Mouse (Mus musculus) MEL (cell line): ENCODE measurements around the gene Tbxas1. TPM values are rescaled to one million over a fixed set of nuclear protein-coding genes. Genes with fewer than 3 reads are reported as not detected.

Source experiments
- DNase-seq: peaks from one replicate; pipeline ENCODE4 v3.0.0; 2011; ENCODE audit warnings: low read depth, low spot score
- H3K27ac ChIP-seq: 2 replicates; pipeline ENCODE4 v1.5.1; 2012; ENCODE audit warnings: low read depth, mild to moderate bottlenecking, control low read depth, low read length, moderate library complexity; ENCODE audit not compliant: control insufficient read depth
- H3K27me3 ChIP-seq, 2 experiments: fragments of 150-350 bp in 1 of 2; sonication (generic) in 1 of 2; 2 replicates each; pipeline ENCODE4 v1.6.1; 2012; ENCODE audit warnings: low read length in 2 of 2, mild to moderate bottlenecking in 2 of 2, improper control_type of control experiment in 1 of 2, moderate library complexity in 1 of 2; ENCODE audit not compliant: insufficient read depth in 2 of 2, control insufficient read depth in 1 of 2
- H3K36me3 ChIP-seq, 2 experiments: 2 replicates each; pipeline ENCODE4 v1.6.1; 2012 to 2014; ENCODE audit warnings: low read length in 2 of 2, improper control_type of control experiment in 1 of 2, inconsistent platforms in 1 of 2, mild to moderate bottlenecking in 1 of 2; ENCODE audit not compliant: insufficient read depth in 2 of 2, control insufficient read depth in 1 of 2
- H3K4me1 ChIP-seq, 2 experiments: fragments of 150-350 bp in 1 of 2; sonication (generic) in 1 of 2; 2 replicates each; pipeline ENCODE4 v1.6.1; 2012; ENCODE audit warnings: low read length in 2 of 2, improper control_type of control experiment in 1 of 2, mild to moderate bottlenecking in 1 of 2; ENCODE audit not compliant: insufficient read depth in 2 of 2, control insufficient read depth in 1 of 2
- H3K4me3 ChIP-seq, 2 experiments: fragments of 150-350 bp in 1 of 2; sonication (generic) in 1 of 2; 2 replicates each; pipeline ENCODE4 v1.5.1; 2012; ENCODE audit warnings: low read depth in 2 of 2, low read length in 2 of 2, mild to moderate bottlenecking in 2 of 2, moderate library complexity in 2 of 2, control low read depth in 1 of 2, improper control_type of control experiment in 1 of 2; ENCODE audit not compliant: control insufficient read depth in 1 of 2, insufficient read depth in 1 of 2
- H3K79me2 ChIP-seq: 2 replicates; pipeline ENCODE4 v1.6.1; 2012; ENCODE audit warnings: mild to moderate bottlenecking, low read length, moderate library complexity; ENCODE audit not compliant: control insufficient read depth, poor library complexity, insufficient read depth
- H3K9ac ChIP-seq: 2 replicates; pipeline ENCODE4 v1.6.1; 2012; ENCODE audit warnings: low read depth, mild to moderate bottlenecking, control low read depth, low read length, moderate library complexity; ENCODE audit not compliant: control insufficient read depth, poor library complexity, severe bottlenecking
- H3K9me3 ChIP-seq: fragments of 150-350 bp; sonication (generic); replicated peaks from 2 replicates; pipeline ENCODE4 v1.6.1; 2012; ENCODE audit warnings: mild to moderate bottlenecking, low read length, improper control_type of control experiment, moderate library complexity; ENCODE audit not compliant: insufficient read depth
- CHD1 ChIP-seq: IDR thresholded peaks from 2 replicates; pipeline ENCODE4 v1.6.1; 2012; ENCODE audit warnings: low read depth, mild to moderate bottlenecking, inconsistent platforms, low read length, improper control_type of control experiment
- ELF1 ChIP-seq: IDR thresholded peaks from 2 replicates; pipeline ENCODE4 v1.6.1; 2014; ENCODE audit warnings: low read depth, mild to moderate bottlenecking, inconsistent platforms, low read length, improper control_type of control experiment, moderate library complexity
- EP300 ChIP-seq, 2 experiments: IDR thresholded peaks; 2 replicates each; pipeline ENCODE4 v1.6.1; 2011; ENCODE audit warnings: improper control_type of control experiment in 2 of 2, low read length in 2 of 2, low read depth in 1 of 2, mild to moderate bottlenecking in 1 of 2
- GATA1 ChIP-seq: IDR thresholded peaks from 2 replicates; pipeline ENCODE4 v1.6.1; 2011; ENCODE audit warnings: low read depth, low read length, improper control_type of control experiment
- HCFC1 ChIP-seq: IDR thresholded peaks from 2 replicates; pipeline ENCODE4 v1.6.1; 2012; ENCODE audit warnings: low read depth, mild to moderate bottlenecking, inconsistent platforms, low read length, improper control_type of control experiment, moderate library complexity
- JUND ChIP-seq: IDR thresholded peaks from 2 replicates; pipeline ENCODE4 v1.6.1; 2011; ENCODE audit warnings: low read depth, mild to moderate bottlenecking, improper control_type of control experiment, low read length
- KAT2A ChIP-seq: conservative IDR thresholded peaks from 2 replicates; pipeline ENCODE4 v1.6.1; 2012; ENCODE audit warnings: low read depth, low read length, improper control_type of control experiment, inconsistent platforms
- MAZ ChIP-seq: IDR thresholded peaks from 2 replicates; pipeline ENCODE4 v1.6.1; 2012; ENCODE audit warnings: low read depth, mild to moderate bottlenecking, inconsistent platforms, low read length, improper control_type of control experiment
- MEF2A ChIP-seq: IDR thresholded peaks from 2 replicates; pipeline ENCODE4 v1.6.1; 2014; ENCODE audit warnings: low read depth, mild to moderate bottlenecking, inconsistent platforms, low read length, improper control_type of control experiment; ENCODE audit not compliant: poor library complexity, insufficient replicate concordance, severe bottlenecking; ENCODE audit errors: extremely low read depth
- MYC ChIP-seq: IDR thresholded peaks from 2 replicates; pipeline ENCODE4 v1.6.1; 2011; ENCODE audit warnings: low read depth, mild to moderate bottlenecking, low read length, improper control_type of control experiment, moderate library complexity
- NRF1 ChIP-seq: IDR thresholded peaks from 2 replicates; pipeline ENCODE4 v1.6.1; 2014; ENCODE audit warnings: low read depth, mild to moderate bottlenecking, inconsistent platforms, low read length, improper control_type of control experiment, moderate library complexity; ENCODE audit not compliant: poor library complexity, insufficient read depth, severe bottlenecking
- POLR2A ChIP-seq, 2 experiments: IDR thresholded peaks; 2 replicates each; pipeline ENCODE4 v1.6.1; 2011 to 2012; ENCODE audit warnings: low read length in 2 of 2, mild to moderate bottlenecking in 2 of 2, control low read depth in 1 of 2, improper control_type of control experiment in 1 of 2, low read depth in 1 of 2, moderate library complexity in 1 of 2; ENCODE audit not compliant: control insufficient read depth in 1 of 2, insufficient read depth in 1 of 2, poor library complexity in 1 of 2
- POLR2AphosphoS5 ChIP-seq: IDR thresholded peaks from 2 replicates; pipeline ENCODE4 v1.6.1; 2012; ENCODE audit warnings: low read depth, borderline replicate concordance, mild to moderate bottlenecking, inconsistent platforms, low read length, moderate library complexity, mixed read lengths
- RAD21 ChIP-seq: IDR thresholded peaks from 2 replicates; pipeline ENCODE4 v1.6.1; 2011; ENCODE audit warnings: mild to moderate bottlenecking, low read depth, low read length, improper control_type of control experiment
- SMC3 ChIP-seq: IDR thresholded peaks from 2 replicates; pipeline ENCODE4 v1.6.1; 2011; ENCODE audit warnings: low read depth, low read length, improper control_type of control experiment
- TBP ChIP-seq: IDR thresholded peaks from 2 replicates; pipeline ENCODE4 v1.8.0; 2011; ENCODE audit warnings: low read depth, low read length, improper control_type of control experiment
- TCF12 ChIP-seq: IDR thresholded peaks from 2 replicates; pipeline ENCODE4 v1.6.1; 2014; ENCODE audit warnings: low read depth, mild to moderate bottlenecking, inconsistent platforms, low read length, improper control_type of control experiment, moderate library complexity
- USF2 ChIP-seq, 2 experiments: IDR thresholded peaks; 2 replicates each; pipeline ENCODE4 v1.6.1; 2011 to 2012; ENCODE audit warnings: improper control_type of control experiment in 2 of 2, low read length in 2 of 2, borderline replicate concordance in 1 of 2, inconsistent platforms in 1 of 2, low read depth in 1 of 2, mild to moderate bottlenecking in 1 of 2; ENCODE audit not compliant: insufficient read depth in 1 of 2
- ZKSCAN1 ChIP-seq: IDR thresholded peaks from 2 replicates; pipeline ENCODE4 v1.6.1; 2012; ENCODE audit warnings: low read depth, mild to moderate bottlenecking, inconsistent platforms, low read length, improper control_type of control experiment, moderate library complexity
- polyA plus RNA-seq, 2 experiments: library from polyadenylated mRNA; stranded (reverse) in 1 of 2; unstranded in 1 of 2; fragments of >175 nt in 1 of 2; fragments of >200 nt in 1 of 2; gene quantifications; 2 replicates each; pipeline versions ENCODE4 v1.2.1 to v1.2.4; 2012; ENCODE audit warnings: low replicate concordance in 2 of 2, low read depth in 1 of 2; ENCODE audit not compliant: insufficient read length in 2 of 2, insufficient read depth in 1 of 2, missing spikeins in 1 of 2
- total RNA-seq: library from RNA; depleted of rRNA; stranded (reverse); fragments of 300-350 nt; gene quantifications from 2 replicates; pipeline ENCODE4 v1.2.3, GENCODE M21; 2012

Tbxas1 gene
- total and polyA plus RNA-seq, 3 experiments = 0.54 to 2.7 TPM; not detected in 1

- TF ChIP-seq RAD21 = no peak
- Histone ChIP-seq H3K4me1 (peaks cover 0 to 4% of the 10 kb centered on the region in 2 experiments; a peak in 1 of 4 replicates), H3K27ac (no peak overlapping the region), H3K27me3 (no peaks in the 10 kb centered on the region), H3K9me3 (no peaks in the 10 kb centered on the region), H3K9ac (no peak overlapping the region), H3K36me3 (no peaks in the 10 kb centered on the region), H3K79me2 (no peaks in the 10 kb centered on the region), H3K4me3 (no peak overlapping the region)
- no peak for DNase-seq
These were observed 237.5 kb downstream of the Tbxas1 start for GRCm38 (mm10) chr6:39112701-39113100.

GRCm38 (mm10) chr6:39113141-39113540 is 237.9 kb downstream of the Tbxas1 start:
- Histone ChIP-seq H3K36me3 (no peaks in the 10 kb centered on the region), H3K27me3 (no peaks in the 10 kb centered on the region), H3K27ac (no peak overlapping the region), H3K79me2 (no peaks in the 10 kb centered on the region; the same call in 1 of the 2 replicates), H3K9ac (no peak overlapping the region), H3K9me3 (no peaks in the 10 kb centered on the region), H3K4me1 (peaks cover 0 to 4% of the 10 kb centered on the region in 2 experiments; a peak in 1 of 4 replicates), H3K4me3 (no peak overlapping the region)
- DNase-seq = no peak
- TF ChIP-seq USF2 (IDR thresholded peaks at IDR 0.05; ENCODE audit: borderline replicate concordance in 1 of 2, insufficient read depth in 1 of 2, low read depth in 1 of 2, low read length in 2 of 2) = no peak
- TF ChIP-seq TCF12 = no peak
- no peak for TF ChIP-seq EP300 (IDR thresholded peaks at IDR 0.05; ENCODE audit: low read depth in 1 of 2, low read length in 2 of 2)
- no peak for TF ChIP-seq TBP
- TF ChIP-seq CHD1 = no peak
- TF ChIP-seq MYC = no peak
- TF ChIP-seq ZKSCAN1 = no peak
- no peak for TF ChIP-seq MAZ
- TF ChIP-seq GATA1 = no peak
- no peak for TF ChIP-seq NRF1
- no peak for TF ChIP-seq KAT2A
- TF ChIP-seq HCFC1 = no peak
- TF ChIP-seq JUND = no peak
- no peak for TF ChIP-seq POLR2A (IDR thresholded peaks at IDR 0.05; ENCODE audit: control insufficient read depth in 1 of 2, insufficient read depth in 1 of 2, low read depth in 1 of 2, low read length in 2 of 2, poor library complexity in 1 of 2)
- no peak for TF ChIP-seq MEF2A
- TF ChIP-seq SMC3 = no peak
- no peak for TF ChIP-seq ELF1
- no peak for TF ChIP-seq POLR2AphosphoS5
